Mouse (Mus musculus): ENCODE data around the gene Nmt2. TPM values are rescaled to one million over a fixed set of nuclear protein-coding genes. Genes with fewer than 3 reads are reported as not detected.

Nmt2 gene
- 49.7 and 51.5 TPM in 2 replicates for total RNA-seq (2021)
- long read RNA-seq, experiment 1, full-length matches to known transcripts = 23 of 26 reads
- long read RNA-seq, experiment 1, partial matches to known transcripts = 1 of 26 reads
- long read RNA-seq, experiment 1, other reads (novel, unspliced or antisense) = 2 of 26 reads
- long read RNA-seq, experiment 2, full-length matches to known transcripts = 10 of 14 reads
- long read RNA-seq, experiment 2, partial matches to known transcripts = 1 of 14 reads
- long read RNA-seq, experiment 2, other reads (novel, unspliced or antisense) = 3 of 14 reads

- peak; percentile 100 for DNase-seq
Observed at GRCm38 (mm10) chr2:3283602-3284472, at the start of gene Nmt2. Nmt2 (plus strand) TSS chr2:3284212.

DNA sequence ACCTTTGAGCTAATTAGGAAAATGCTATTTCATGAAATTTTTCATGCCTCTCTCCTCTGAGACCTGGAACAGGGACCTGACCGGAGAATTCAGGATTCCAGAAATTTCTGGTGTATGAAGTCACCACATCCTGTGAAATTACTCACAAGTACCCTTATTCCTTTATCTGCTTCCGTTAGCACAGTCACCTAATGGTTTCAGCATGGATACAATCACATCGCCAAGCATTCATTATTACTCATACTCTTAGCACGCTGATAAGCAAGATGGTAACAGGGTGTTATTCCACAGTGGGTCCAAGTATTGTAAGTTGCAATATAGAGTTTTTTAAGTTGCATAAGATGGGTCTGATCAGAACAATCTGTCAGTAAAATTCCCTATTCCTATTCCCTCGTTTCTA, 44.8 kb upstream of the Nmt2 start:
- DNase-seq = no peak

- no peak for DNase-seq
Observed at GRCm38 (mm10) chr2:3244251-3244650, 39.8 kb upstream of the Nmt2 start.

DNA sequence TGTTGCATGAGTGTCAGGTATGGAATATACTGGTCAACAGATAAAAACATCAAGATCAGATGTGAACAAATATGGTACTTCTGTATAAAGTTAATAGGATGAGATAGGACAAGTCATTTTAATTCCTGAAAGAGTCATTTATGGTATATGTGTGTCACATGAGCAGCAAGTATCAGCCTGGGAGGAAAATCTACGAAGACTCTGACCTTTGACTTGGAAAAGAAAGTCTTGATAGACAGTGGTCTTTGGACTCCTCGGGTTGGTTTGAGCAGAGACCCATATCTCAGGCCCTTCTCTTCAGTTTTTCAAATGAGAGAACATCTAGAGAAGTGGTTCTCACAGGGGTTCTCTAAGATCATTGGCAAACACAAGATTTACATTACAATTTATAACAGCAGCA, 32.7 kb upstream of the Nmt2 start:
- DNase-seq = no peak

- no peak for DNase-seq
Observed at GRCm38 (mm10) chr2:3266466-3266865, 17.5 kb upstream of the Nmt2 start.

GRCm38 (mm10) chr2:3267879-3268278, 16.1 kb upstream of the Nmt2 start:
- no peak for DNase-seq

- no peak for DNase-seq
Observed at GRCm38 (mm10) chr2:3273349-3273748, 10.7 kb upstream of the Nmt2 start.

- DNase-seq = no peak
Observed at GRCm38 (mm10) chr2:3276106-3276505, 7.9 kb upstream of the Nmt2 start.

- peak; percentile 35 for DNase-seq
Observed at GRCm38 (mm10) chr2:3277502-3277901, 6.5 kb upstream of the Nmt2 start.

DNA sequence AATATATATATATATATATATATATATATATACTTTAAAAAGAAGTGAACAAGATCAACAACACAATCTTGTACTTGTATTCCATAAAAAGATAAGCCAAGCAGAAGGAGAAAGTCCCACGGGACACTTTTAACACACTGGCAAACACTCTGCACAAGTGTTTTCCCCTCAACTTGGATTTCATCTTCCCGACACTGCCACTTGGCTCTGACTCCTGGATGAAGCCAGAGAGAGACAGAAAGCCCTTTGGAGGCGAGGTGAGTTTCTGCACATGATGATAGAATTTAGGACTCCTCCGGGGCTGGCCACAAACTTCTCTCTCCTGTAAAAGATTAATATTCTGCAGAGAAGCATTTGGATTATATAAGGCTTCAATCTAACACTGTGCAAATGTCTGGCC, 2.7 kb upstream of the Nmt2 start:
- no peak for DNase-seq

DNA sequence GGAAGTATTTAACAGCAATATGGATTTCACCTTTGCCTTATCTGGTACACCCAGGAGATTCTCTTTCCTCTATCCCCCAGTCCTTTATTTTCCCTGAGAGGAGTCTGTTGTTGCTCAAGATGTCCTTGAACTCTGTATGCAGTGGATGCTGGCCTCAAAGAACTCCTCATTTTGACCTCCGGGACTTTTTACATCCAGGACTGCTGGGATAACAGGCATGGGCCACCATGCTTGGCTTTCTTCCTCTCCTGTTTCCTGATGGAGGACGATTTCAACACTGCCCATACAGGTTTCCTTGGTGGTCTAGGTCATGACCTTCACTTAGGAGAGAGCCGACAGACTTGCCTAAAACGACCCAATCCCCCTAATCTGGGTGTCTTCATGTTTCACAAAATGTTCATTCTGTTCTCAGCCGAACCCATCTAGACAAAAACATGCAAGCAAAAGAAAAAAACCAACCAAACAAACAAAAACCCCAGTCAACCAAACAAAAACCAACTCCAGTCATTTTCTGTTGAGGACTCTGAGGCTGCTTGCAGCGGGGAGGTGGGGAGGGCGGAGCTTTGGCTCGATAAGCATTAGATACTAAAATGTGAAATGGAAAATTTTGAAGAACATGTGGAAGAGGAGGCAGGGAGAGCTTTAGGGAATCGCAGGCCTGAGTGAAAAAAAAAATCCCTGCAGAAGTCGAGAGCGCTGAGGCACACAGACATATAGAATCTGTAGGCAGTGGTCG, 978 bp upstream of the Nmt2 start:
- DNase-seq = peak; percentile 74

GRCm38 (mm10) chr2:3284473-3285180, 615 bp downstream of the Nmt2 start:
- DNase-seq = peak; percentile 68

DNA sequence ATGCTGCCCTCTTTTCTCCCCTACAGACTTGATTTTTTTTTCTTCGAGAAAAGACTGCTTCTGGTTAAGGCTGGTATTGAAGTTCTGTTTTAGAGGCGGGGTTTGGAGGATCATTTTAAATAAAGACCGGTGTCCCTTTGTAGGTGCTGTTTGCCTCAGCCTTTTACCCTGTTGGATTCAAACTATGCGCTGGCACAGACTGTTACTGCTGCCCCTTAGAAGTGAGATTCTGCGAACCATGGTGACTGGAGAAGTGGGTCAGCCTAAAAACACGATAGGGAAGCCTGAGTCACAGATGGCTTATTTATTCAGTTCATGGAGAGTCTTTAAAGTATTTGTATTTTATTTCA, 1.1 kb downstream of the Nmt2 start:
- DNase-seq = peak; percentile 35

DNA sequence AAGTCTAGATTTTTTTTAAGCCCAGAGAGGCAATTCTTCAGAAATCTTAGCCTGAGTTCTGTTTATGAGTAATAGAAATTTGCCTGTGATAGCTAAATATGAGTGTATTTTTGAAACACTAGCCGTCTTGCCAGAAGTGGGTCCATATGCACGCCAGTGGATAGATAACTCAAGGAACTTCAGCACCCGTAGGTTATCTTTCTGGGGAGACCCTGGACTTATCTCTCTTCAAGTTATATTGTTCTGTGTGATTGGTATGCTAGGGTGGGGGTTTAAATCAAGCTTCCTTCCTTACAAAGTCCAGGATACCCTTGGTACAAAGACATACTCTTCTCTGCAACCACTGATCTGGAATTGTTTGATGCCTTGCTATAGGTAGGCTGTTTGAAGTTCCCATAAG, 1.7 kb downstream of the Nmt2 start:
- no peak for DNase-seq

DNA sequence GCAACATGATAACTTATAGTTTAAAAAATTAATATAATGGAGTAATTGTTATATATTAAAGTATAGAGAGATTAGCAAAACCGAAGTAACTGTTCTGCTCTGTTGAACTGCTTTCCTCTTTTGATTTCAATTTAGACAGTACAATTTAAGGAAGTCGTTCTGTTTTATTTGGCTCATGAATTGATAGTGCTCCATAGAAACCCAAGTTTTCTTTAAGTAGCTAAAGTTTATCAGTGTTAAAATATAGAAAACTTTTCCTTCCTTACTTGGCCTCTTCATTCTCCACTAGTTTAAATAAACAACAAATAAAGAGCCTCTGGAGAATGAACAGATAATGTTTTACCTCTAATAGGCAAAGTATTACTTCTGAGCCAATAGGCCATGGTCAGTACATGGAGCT, 2.2 kb downstream of the Nmt2 start:
- no peak for DNase-seq

- peak; percentile 16 for DNase-seq
Observed at GRCm38 (mm10) chr2:3289581-3289980, 5.6 kb downstream of the Nmt2 start.

- DNase-seq = no peak
Observed at GRCm38 (mm10) chr2:3292170-3292569, 8.2 kb downstream of the Nmt2 start.

GRCm38 (mm10) chr2:3295826-3296225, 11.8 kb downstream of the Nmt2 start:
- DNase-seq = no peak

- peak; percentile 82 for DNase-seq
Observed at GRCm38 (mm10) chr2:3305426-3306025, 21.5 kb downstream of the Nmt2 start.

GRCm38 (mm10) chr2:3323132-3323531, 39.1 kb downstream of the Nmt2 start:
- DNase-seq = no peak

- no peak for DNase-seq
Observed at GRCm38 (mm10) chr2:3324381-3325130, 40.5 kb downstream of the Nmt2 start.
